Mouse (Mus musculus) kidney, embryonic 15.5 days (tissue): ENCODE measurements around the gene Nr1h4. TPM values are rescaled to one million over a fixed set of nuclear protein-coding genes. Genes with fewer than 3 reads are reported as not detected.

Source experiments
- ATAC-seq: fragments of 200-750 bp; cut with Nextera tagmentation; replicated peaks from 2 replicates; pipeline ENCODE4 v1.8.0; 2017; ENCODE audit warnings: moderate TSS enrichment; ENCODE audit not compliant: low FRiP score
- H3K27ac ChIP-seq: fragments of 300-500 bp; sonication (generic); 2 replicates; pipeline ENCODE4 v1.5.1; 2015; ENCODE audit warnings: mild to moderate bottlenecking, inconsistent platforms
- H3K27me3 ChIP-seq: fragments of 300-500 bp; sonication (generic); 2 replicates; pipeline ENCODE4 v1.6.1; 2015; ENCODE audit warnings: inconsistent platforms
- H3K36me3 ChIP-seq: fragments of 300-500 bp; sonication (generic); 2 replicates; pipeline ENCODE4 v1.6.1; 2015; ENCODE audit warnings: inconsistent platforms
- H3K4me1 ChIP-seq: fragments of 300-500 bp; sonication (generic); 2 replicates; pipeline ENCODE4 v1.6.1; 2015; ENCODE audit warnings: inconsistent platforms
- H3K4me2 ChIP-seq: fragments of 300-500 bp; sonication (generic); 2 replicates; pipeline ENCODE4 v1.6.1; 2015; ENCODE audit warnings: moderate library complexity, mild to moderate bottlenecking, inconsistent platforms
- H3K4me3 ChIP-seq: fragments of 300-500 bp; sonication (generic); replicated peaks from 2 replicates; pipeline ENCODE4 v1.5.1; 2015; ENCODE audit warnings: mild to moderate bottlenecking, inconsistent platforms
- H3K9ac ChIP-seq: fragments of 300-500 bp; sonication (generic); 2 replicates; pipeline ENCODE4 v1.6.1; 2015; ENCODE audit warnings: mild to moderate bottlenecking, inconsistent platforms
- H3K9me3 ChIP-seq: fragments of 300-500 bp; sonication (generic); replicated peaks from 2 replicates; pipeline ENCODE4 v1.6.1; 2016; ENCODE audit warnings: inconsistent platforms
- WGBS: fragments of 180-500 bp; shearing (Covaris S2); methylation state at CpG from one replicate; pipeline ENCODE4 v1.1.7; 2015; ENCODE audit warnings: mixed read lengths; 5-methylcytosine and 5-hydroxymethylcytosine counted together
- polyA plus RNA-seq: library from polyadenylated mRNA; unstranded; fragments of >200 nt; fragmentation: Nextera tagmentation; extraction: Ambion mirVana; gene quantifications from 2 replicates; pipeline ENCODE4 v1.2.1, GENCODE M21; 2015

The Nr1h4 gene
- polyA plus RNA-seq, 1 experiment from 2014 or later = 2.4 TPM

DNA sequence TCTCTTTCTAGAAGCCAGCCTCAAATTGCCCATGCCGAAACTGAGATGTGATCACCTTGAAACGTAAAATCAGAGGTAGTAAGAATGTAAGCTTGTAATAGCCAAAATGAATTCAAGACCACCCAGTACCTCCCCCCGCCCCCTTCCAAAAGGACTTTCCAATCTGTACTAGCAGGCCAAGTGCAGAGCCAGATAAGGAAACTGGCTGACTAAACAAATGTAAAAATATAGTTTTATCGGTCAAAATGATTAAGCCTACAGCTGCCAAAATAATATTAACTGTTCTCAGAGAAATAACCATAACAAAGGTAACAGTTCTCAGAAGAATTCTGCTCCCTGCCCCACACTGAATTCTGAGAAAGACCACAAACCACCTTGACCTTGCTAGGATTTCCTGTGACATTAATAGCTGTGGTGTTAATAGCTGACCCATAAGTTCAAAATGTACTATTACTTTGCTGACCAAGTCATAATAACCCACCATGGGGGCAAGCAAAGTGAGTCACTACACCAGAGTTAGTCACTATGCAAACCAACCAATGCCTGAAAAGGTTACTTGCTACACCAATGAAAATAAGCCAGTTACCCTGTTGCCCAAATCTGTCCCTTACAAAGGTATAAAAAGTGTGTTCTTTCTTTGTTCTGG is 68.5 kb downstream of the Nr1h4 start:
- Histone ChIP-seq H3K4me2 (no peak overlapping the region), H3K9ac (no peak overlapping the region), H3K27me3 (no peaks in the 10 kb centered on the region), H3K9me3 (no peaks in the 10 kb centered on the region), H3K4me1 (no peaks in the 10 kb centered on the region), H3K36me3 (no peaks in the 10 kb centered on the region), H3K4me3 (no peak overlapping the region), H3K27ac (no peak overlapping the region)
- ATAC-seq = no peak
- WGBS = 87% methylated on average over 4 of the region's 4 CpGs

GRCm38 (mm10) chr10:89462890-89463289 is 70.5 kb downstream of the Nr1h4 start:
- Histone ChIP-seq H3K4me1 (no peaks in the 10 kb centered on the region), H3K27me3 (no peaks in the 10 kb centered on the region), H3K4me2 (no peak overlapping the region), H3K9me3 (no peaks in the 10 kb centered on the region), H3K4me3 (no peak overlapping the region), H3K27ac (no peak overlapping the region), H3K36me3 (no peaks in the 10 kb centered on the region), H3K9ac (no peak overlapping the region)
- WGBS = 76% methylated on average over 11 of the region's 11 CpGs
- no peak for ATAC-seq

DNA sequence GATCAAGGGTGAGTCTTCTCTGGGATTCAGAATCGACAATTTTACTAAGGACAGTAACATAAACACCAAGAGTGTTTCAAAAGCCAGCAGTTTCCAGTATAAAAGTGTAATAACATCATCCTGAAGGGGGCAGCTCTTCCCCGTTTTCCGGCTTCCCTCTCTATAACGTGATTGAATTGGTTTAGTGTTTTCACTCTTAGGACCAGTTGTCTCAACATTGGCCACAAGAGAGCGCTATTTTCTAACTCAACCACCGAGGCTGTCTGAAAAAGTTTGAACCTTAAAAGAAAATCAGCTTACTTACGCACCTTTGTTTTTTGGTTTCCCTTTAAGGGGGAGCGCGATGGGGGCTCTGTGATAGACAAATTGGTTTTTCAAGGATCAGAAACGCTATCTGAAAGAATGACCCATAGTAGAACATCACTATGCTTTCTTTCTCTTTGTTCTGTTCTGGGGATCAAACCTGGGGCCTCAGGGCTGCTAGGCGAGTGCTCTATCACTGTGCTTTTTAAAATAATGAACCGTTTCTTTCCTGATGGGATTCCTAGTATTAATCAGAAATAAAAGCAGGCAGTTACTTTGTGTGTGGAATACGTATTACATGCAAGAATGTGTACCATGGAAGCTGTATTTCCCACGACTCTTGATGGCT is 71.4 kb downstream of the Nr1h4 start:
- Histone ChIP-seq H3K36me3 (no peaks in the 10 kb centered on the region), H3K27me3 (no peaks in the 10 kb centered on the region), H3K4me1 (no peaks in the 10 kb centered on the region), H3K4me2 (peak overlapping the region; percentile 42), H3K9me3 (no peaks in the 10 kb centered on the region), H3K9ac (no peak overlapping the region), H3K4me3 (peak overlapping the region; percentile 17; the same call in 1 of the 2 replicates), H3K27ac (no peak overlapping the region)
- no peak; the same call in 1 of the 2 replicates for ATAC-seq
- WGBS = 22% methylated on average over 14 of the region's 14 CpGs

DNA sequence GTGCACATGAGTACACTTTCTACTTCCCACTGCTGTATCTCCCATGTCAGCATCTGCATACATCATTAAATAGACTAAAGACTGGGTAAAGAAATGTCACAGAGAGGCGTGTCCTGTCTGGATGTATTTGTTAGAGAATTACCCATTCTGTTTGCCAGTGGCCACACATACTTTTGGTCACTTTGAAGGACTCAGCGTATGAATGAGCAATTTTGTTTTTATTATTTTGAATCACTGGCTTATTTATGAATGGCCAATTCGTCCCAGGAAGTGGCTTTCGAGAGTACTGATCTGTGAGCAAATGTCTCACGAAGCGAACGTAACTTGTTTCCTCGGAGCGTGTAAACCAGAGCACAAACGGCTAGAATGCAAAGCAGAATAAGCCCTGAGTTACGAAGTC is 72.4 kb downstream of the Nr1h4 start:
- 91% methylated on average over 11 of the region's 11 CpGs for WGBS
- ATAC-seq = no peak
- Histone ChIP-seq H3K4me1 (no peaks in the 10 kb centered on the region), H3K27ac (no peak overlapping the region), H3K4me3 (no peak overlapping the region), H3K27me3 (no peaks in the 10 kb centered on the region), H3K9ac (no peak overlapping the region), H3K36me3 (no peaks in the 10 kb centered on the region), H3K9me3 (no peaks in the 10 kb centered on the region), H3K4me2 (no peak overlapping the region)

DNA sequence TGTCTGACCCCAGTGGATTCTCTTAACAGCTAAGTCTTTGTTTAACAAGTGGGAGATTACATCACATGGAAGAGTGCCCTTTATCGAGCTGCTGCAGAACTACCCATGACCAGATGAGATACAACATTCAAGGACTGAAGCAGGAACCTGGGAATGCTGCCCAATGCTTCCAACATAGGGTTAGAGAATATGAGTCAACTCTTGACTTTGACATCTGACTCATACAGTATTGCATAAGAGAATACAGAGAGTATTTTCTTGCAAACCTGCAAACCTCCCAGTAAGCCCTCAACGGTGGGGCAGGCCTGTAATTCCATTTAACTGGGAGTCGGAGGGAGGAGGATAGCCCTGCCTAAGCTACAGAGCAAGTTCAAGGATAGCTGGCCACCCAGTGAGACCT is 74.6 kb downstream of the Nr1h4 start:
- no peak for ATAC-seq
- H3K9ac ChIP-seq = no peak overlapping the region
- H3K4me3 ChIP-seq = no peak overlapping the region
- H3K27ac ChIP-seq = no peak overlapping the region
- no peak overlapping the region for H3K4me2 ChIP-seq
- no peaks in the 10 kb centered on the region for H3K27me3 ChIP-seq
- WGBS = 79% methylated on average over 3 of the region's 3 CpGs
- no peaks in the 10 kb centered on the region for H3K36me3 ChIP-seq
- H3K4me1 ChIP-seq = no peaks in the 10 kb centered on the region
- no peaks in the 10 kb centered on the region for H3K9me3 ChIP-seq

- no peak overlapping the region for H3K27ac ChIP-seq
- 73% methylated on average over 3 of the region's 3 CpGs for WGBS
- no peaks in the 10 kb centered on the region for H3K9me3 ChIP-seq
- no peaks in the 10 kb centered on the region for H3K27me3 ChIP-seq
- H3K36me3 ChIP-seq = no peaks in the 10 kb centered on the region
- no peak for ATAC-seq
- H3K4me2 ChIP-seq = no peak overlapping the region
- H3K4me3 ChIP-seq = no peak overlapping the region
- no peak overlapping the region for H3K9ac ChIP-seq
- H3K4me1 ChIP-seq = no peaks in the 10 kb centered on the region
Measured at GRCm38 (mm10) chr10:89453794-89454193, 79.6 kb downstream of the Nr1h4 start.

DNA sequence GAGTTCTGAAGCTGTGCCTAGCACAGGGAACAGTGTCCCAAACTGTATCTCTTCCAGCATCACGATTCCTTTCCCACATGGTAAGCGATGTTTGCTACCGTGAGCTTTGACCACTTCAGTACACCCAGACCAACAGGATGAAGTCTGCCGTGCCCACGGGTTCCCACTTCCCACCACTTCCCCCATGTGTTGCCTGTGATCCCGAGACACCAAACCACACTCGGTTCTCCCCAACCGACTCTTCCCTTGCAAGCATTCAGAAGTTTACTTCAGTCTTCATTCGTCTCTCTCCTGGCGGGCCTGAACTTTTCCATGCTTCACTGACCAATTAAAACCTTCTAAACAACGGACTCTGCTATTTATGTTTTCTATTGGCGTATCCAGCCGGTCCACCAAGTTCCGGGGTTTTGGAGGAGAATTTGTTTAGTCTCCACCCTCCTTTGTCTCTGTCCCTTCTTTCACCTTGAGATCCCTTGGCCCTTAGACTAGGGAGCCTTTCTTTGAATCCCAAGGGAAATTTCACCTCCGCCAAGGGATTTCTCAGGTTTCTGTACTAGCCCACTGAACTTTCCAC is 80.2 kb downstream of the Nr1h4 start:
- ATAC-seq = no peak
- Histone ChIP-seq H3K36me3 (no peaks in the 10 kb centered on the region), H3K4me2 (no peak overlapping the region), H3K27ac (no peak overlapping the region), H3K4me1 (no peaks in the 10 kb centered on the region), H3K9me3 (no peaks in the 10 kb centered on the region), H3K9ac (no peak overlapping the region), H3K4me3 (no peak overlapping the region), H3K27me3 (no peaks in the 10 kb centered on the region)
- 85% methylated on average over 15 of the region's 15 CpGs for WGBS

DNA sequence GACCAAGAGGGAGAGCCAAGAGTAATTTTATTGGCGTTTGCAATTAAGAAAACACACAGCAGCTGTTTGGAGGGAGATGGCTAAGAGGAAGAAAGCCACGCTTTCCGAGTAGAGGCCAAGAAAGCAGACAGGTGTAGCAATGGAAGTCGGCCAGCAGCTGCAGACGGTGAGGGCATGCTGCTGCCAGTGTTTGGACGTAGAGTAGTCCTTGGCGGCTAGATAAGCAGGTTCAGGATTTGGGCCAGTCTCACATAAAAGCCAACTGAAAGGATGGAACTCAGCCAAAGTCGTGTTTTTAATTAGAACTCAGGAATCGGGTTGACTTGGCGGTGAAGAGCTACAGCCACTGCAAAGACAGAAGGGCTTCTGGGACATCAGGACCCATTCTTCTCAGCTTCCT is 83.0 kb downstream of the Nr1h4 start:
- Histone ChIP-seq H3K4me1 (no peaks in the 10 kb centered on the region), H3K4me2 (no peak overlapping the region), H3K36me3 (no peaks in the 10 kb centered on the region), H3K9ac (no peak overlapping the region), H3K4me3 (no peak overlapping the region), H3K27ac (no peak overlapping the region), H3K9me3 (no peaks in the 10 kb centered on the region), H3K27me3 (no peaks in the 10 kb centered on the region)
- no peak for ATAC-seq
- WGBS = 69% methylated on average over 10 of the region's 10 CpGs

DNA sequence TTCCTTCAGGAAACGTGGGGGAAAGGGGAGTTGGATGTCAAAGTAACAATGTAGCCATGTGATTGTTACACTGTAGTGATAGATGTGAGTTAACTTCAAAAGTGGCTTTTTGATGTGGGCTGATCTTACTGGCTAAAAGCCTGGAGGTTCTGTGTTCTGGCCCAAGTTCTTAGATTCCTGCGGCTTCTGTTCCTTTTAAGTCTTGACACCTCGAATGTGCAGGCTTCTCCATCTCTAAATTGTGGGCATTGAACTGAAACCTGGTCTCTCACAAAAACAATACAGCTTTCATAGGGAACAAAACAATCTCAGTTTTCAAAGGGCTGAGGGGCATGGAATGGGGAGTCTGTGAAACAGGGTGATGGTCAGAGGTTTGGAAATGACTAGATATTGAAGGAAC is 89.0 kb downstream of the Nr1h4 start:
- H3K27ac ChIP-seq = peak overlapping the region; percentile 85
- peak overlapping the region; percentile 91 for H3K4me2 ChIP-seq
- no peaks in the 10 kb centered on the region for H3K27me3 ChIP-seq
- peak overlapping the region; percentile 80 for H3K4me3 ChIP-seq
- no peaks in the 10 kb centered on the region for H3K9me3 ChIP-seq
- no peak for ATAC-seq
- 42% methylated on average over 3 of the region's 3 CpGs for WGBS
- H3K36me3 ChIP-seq = no peaks in the 10 kb centered on the region
- peaks cover 14% of the 10 kb centered on the region for H3K4me1 ChIP-seq
- peak overlapping the region; percentile 61 for H3K9ac ChIP-seq

GRCm38 (mm10) chr10:89443623-89444151 is 89.7 kb downstream of the Nr1h4 start, which contains the start of gene Gas2l3:
Gas2l3 (minus strand) TSS chr10:89443967.
- H3K27ac ChIP-seq = peak within 1 kb of the TSS; percentile 85
- WGBS = under 1% methylated on average over 39 of the region's 39 CpGs
- H3K9me3 ChIP-seq = no peaks in the 10 kb centered on the region
- H3K4me2 ChIP-seq = peak within 1 kb of the TSS; percentile 91
- peak within 1 kb of the TSS; percentile 80 for H3K4me3 ChIP-seq
- H3K9ac ChIP-seq = peak within 1 kb of the TSS; percentile 61
- H3K4me1 ChIP-seq = peaks cover 14% of the 10 kb centered on the region
- no peaks in the 10 kb centered on the region for H3K27me3 ChIP-seq
- no peaks in the 10 kb centered on the region for H3K36me3 ChIP-seq
- peak; percentile 97 for ATAC-seq

GRCm38 (mm10) chr10:89443115-89443622 is 90.2 kb downstream of the Nr1h4 start:
- peak; percentile 44 for ATAC-seq
- Histone ChIP-seq H3K36me3 (no peaks in the 10 kb centered on the region), H3K9me3 (no peaks in the 10 kb centered on the region), H3K4me2 (peak overlapping the region; percentile 91), H3K4me1 (peaks cover 14% of the 10 kb centered on the region), H3K9ac (peak overlapping the region; percentile 61), H3K27ac (peak overlapping the region; percentile 85), H3K27me3 (no peaks in the 10 kb centered on the region), H3K4me3 (peak overlapping the region; percentile 80)
- 0% methylated on average over 17 of the region's 17 CpGs for WGBS

DNA sequence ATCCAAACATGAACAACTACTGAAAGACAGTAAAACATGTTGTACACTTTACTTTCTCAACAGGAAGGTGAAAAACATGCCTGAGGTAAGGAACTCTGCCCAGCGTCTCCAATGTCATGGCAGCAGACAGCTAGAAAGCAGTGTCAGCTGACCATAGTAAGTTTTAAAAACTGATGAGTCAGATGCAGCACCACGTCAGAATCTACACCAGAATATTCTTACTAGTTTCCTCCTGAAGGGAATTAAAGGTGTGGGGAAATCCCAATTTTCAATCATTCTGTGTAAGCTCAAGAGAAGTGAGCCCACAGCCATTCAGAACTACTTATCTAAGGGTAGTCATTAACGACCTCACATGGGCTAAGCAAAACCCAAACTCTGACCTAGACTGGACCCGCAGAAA is 90.7 kb downstream of the Nr1h4 start:
- Histone ChIP-seq H3K4me1 (peaks cover 14% of the 10 kb centered on the region), H3K36me3 (peaks cover 2% of the 10 kb centered on the region; the same call in 1 of the 2 replicates), H3K9ac (peak overlapping the region; percentile 61; the same call in 1 of the 2 replicates), H3K4me2 (peak overlapping the region; percentile 91), H3K27ac (no peak overlapping the region), H3K27me3 (no peaks in the 10 kb centered on the region), H3K4me3 (peak overlapping the region; percentile 80), H3K9me3 (no peaks in the 10 kb centered on the region)
- no peak for ATAC-seq
- 12% methylated on average over 4 of the region's 4 CpGs for WGBS
